Mouse (Mus musculus) liver, adult 2 months (tissue): ENCODE data around the gene Arpc3. TPM values are rescaled to one million over a fixed set of nuclear protein-coding genes. Genes with fewer than 3 reads are reported as not detected.

Source experiments
- DNase-seq: peaks from one replicate; pipeline ENCODE4 v3.0.0-alpha.2; 2011; ENCODE audit warnings: low read depth, low spot score; ENCODE audit errors: extremely low read depth
- H3K27ac ChIP-seq: fragments of 200-500 bp; replicated peaks from 2 replicates; pipeline ENCODE4 v1.5.1; 2012; ENCODE audit warnings: low read depth, mild to moderate bottlenecking, control low read depth, inconsistent platforms, low read length; ENCODE audit not compliant: insufficient read depth
- H3K27me3 ChIP-seq: fragments of 200-500 bp; 2 replicates; pipeline ENCODE4 v1.6.1; 2012; ENCODE audit warnings: mild to moderate bottlenecking, moderate library complexity, low read length, inconsistent platforms; ENCODE audit not compliant: control insufficient read depth, insufficient read depth
- H3K36me3 ChIP-seq: fragments of 200-500 bp; 2 replicates; pipeline ENCODE4 v1.6.1; 2012; ENCODE audit warnings: low read length, inconsistent platforms; ENCODE audit not compliant: control insufficient read depth, insufficient read depth
- H3K4me1 ChIP-seq: fragments of 200-500 bp; 2 replicates; pipeline ENCODE4 v1.6.1; 2011; ENCODE audit warnings: low read length; ENCODE audit not compliant: control insufficient read depth, insufficient read depth
- H3K4me3 ChIP-seq: fragments of 200-500 bp; 2 replicates; pipeline ENCODE4 v1.5.1; 2011; ENCODE audit warnings: low read depth, mild to moderate bottlenecking, control low read depth, low read length, moderate library complexity; ENCODE audit not compliant: insufficient read depth
- H3K79me2 ChIP-seq: fragments of 200-500 bp; 2 replicates; pipeline ENCODE4 v1.6.1; 2012; ENCODE audit warnings: inconsistent platforms, mild to moderate bottlenecking, low read length, moderate library complexity; ENCODE audit not compliant: control insufficient read depth, insufficient read depth
- H3K9ac ChIP-seq: fragments of 200-500 bp; 2 replicates; pipeline ENCODE4 v1.6.1; 2012; ENCODE audit warnings: low read depth, mild to moderate bottlenecking, control low read depth, inconsistent platforms, low read length
- CTCF ChIP-seq: fragments of 200-500 bp; IDR thresholded peaks from 2 replicates; pipeline ENCODE4 v1.5.1; 2011; ENCODE audit warnings: low read depth, low read length, control low read depth
- POLR2A ChIP-seq: fragments of 200-500 bp; IDR thresholded peaks from 2 replicates; pipeline ENCODE4 v1.6.1; 2011; ENCODE audit warnings: low read length, control low read depth; ENCODE audit not compliant: insufficient read depth; ENCODE audit errors: extremely low read depth
- WGBS: fragments of 180-500 bp; shearing (Covaris S2); methylation state at CpG from one replicate; pipeline ENCODE4 v1.1.7; 2018; 5-methylcytosine and 5-hydroxymethylcytosine counted together
- polyA plus RNA-seq: library from polyadenylated mRNA; depleted of rRNA; stranded (reverse); fragments of >200 nt; gene quantifications from 2 replicates; pipeline ENCODE4 v1.2.3, GENCODE M21; 2012; rRNA removed
- total RNA-seq: library from RNA; depleted of rRNA; stranded (reverse); fragments of >200 nt; gene quantifications from 2 replicates; pipeline ENCODE4 v1.2.3, GENCODE M21; 2014; rRNA removed

Gene Arpc3
- total RNA-seq (93.6 and 119 TPM in 2 replicates), polyA plus RNA-seq (93.9 and 121 TPM in 2 replicates)

GRCm38 (mm10) chr5:122391786-122392180 is at the start of gene Arpc3:
Arpc3 (plus strand) TSS chr5:122391878.
- Histone ChIP-seq H3K79me2 (peaks cover 11% of the 10 kb centered on the region; the same call in 1 of the 2 replicates), H3K27ac (peak within 1 kb of the TSS; percentile 66), H3K27me3 (no peaks in the 10 kb centered on the region), H3K9ac (peak within 1 kb of the TSS; percentile 87), H3K4me3 (peak within 1 kb of the TSS; percentile 89), H3K4me1 (peaks cover 5% of the 10 kb centered on the region; the same call in 1 of the 2 replicates), H3K36me3 (no peaks in the 10 kb centered on the region)
- peak; percentile 75 for DNase-seq
- TF ChIP-seq CTCF (peak; percentile 95), POLR2A (peak; percentile 63)
- under 1% methylated on average over 39 of the region's 39 CpGs for WGBS

- no peaks in the 10 kb centered on the region for H3K4me1 ChIP-seq
- DNase-seq: no peak
- no peak for TF ChIP-seq POLR2A
- no peak for TF ChIP-seq CTCF
- H3K79me2 ChIP-seq: no peaks in the 10 kb centered on the region
- WGBS: 72% methylated on average over 1 of the region's 1 CpGs
- H3K36me3 ChIP-seq: no peaks in the 10 kb centered on the region
- H3K27ac ChIP-seq: no peak overlapping the region
- no peak overlapping the region for H3K9ac ChIP-seq
- no peak overlapping the region for H3K4me3 ChIP-seq
- no peaks in the 10 kb centered on the region for H3K27me3 ChIP-seq
These were observed 48.8 kb upstream of the Arpc3 start for GRCm38 (mm10) chr5:122342874-122343273.

- H3K79me2 ChIP-seq: no peaks in the 10 kb centered on the region
- H3K27me3 ChIP-seq: no peaks in the 10 kb centered on the region
- no peak overlapping the region for H3K27ac ChIP-seq
- no peak overlapping the region for H3K9ac ChIP-seq
- H3K36me3 ChIP-seq: no peaks in the 10 kb centered on the region
- DNase-seq: no peak
- TF ChIP-seq CTCF: no peak
- TF ChIP-seq POLR2A: no peak
- H3K4me3 ChIP-seq: no peak overlapping the region
- H3K4me1 ChIP-seq: no peaks in the 10 kb centered on the region
- WGBS: 55% methylated on average over 7 of the region's 7 CpGs
These were observed 47.9 kb upstream of the Arpc3 start for GRCm38 (mm10) chr5:122343768-122344167.

- H3K9ac ChIP-seq: no peak overlapping the region
- no peak overlapping the region for H3K4me3 ChIP-seq
- TF ChIP-seq CTCF (peak; percentile 79), POLR2A (no peak)
- DNase-seq: peak; percentile 50
- H3K27me3 ChIP-seq: no peaks in the 10 kb centered on the region
- WGBS: 6% methylated on average over 5 of the region's 5 CpGs
- H3K36me3 ChIP-seq: no peaks in the 10 kb centered on the region
- no peak overlapping the region for H3K27ac ChIP-seq
- no peaks in the 10 kb centered on the region for H3K4me1 ChIP-seq
- H3K79me2 ChIP-seq: no peaks in the 10 kb centered on the region
These were observed 47.4 kb upstream of the Arpc3 start for GRCm38 (mm10) chr5:122344260-122344659.

GRCm38 (mm10) chr5:122345777-122346176 is 45.9 kb upstream of the Arpc3 start:
- TF ChIP-seq POLR2A (no peak), CTCF (no peak)
- Histone ChIP-seq H3K36me3 (no peaks in the 10 kb centered on the region), H3K4me1 (no peaks in the 10 kb centered on the region), H3K79me2 (no peaks in the 10 kb centered on the region), H3K27ac (no peak overlapping the region), H3K9ac (no peak overlapping the region), H3K4me3 (no peak overlapping the region), H3K27me3 (no peaks in the 10 kb centered on the region)
- 82% methylated on average over 4 of the region's 4 CpGs for WGBS
- no peak for DNase-seq

GRCm38 (mm10) chr5:122353807-122354491 is 37.7 kb upstream of the Arpc3 start, which contains the start of the genes Rad9b and Vps29:
Rad9b (minus strand) TSS chr5:122354233.
Vps29 (plus strand) TSS chr5:122354369.
- peak; percentile 90 for DNase-seq
- Histone ChIP-seq H3K9ac (peak within 1 kb of the TSS; percentile 86), H3K36me3 (no peaks in the 10 kb centered on the region), H3K79me2 (peaks cover 8% of the 10 kb centered on the region; the same call in 1 of the 2 replicates), H3K27me3 (no peaks in the 10 kb centered on the region), H3K4me3 (peak within 1 kb of the TSS; percentile 82), H3K27ac (peak within 1 kb of the TSS; percentile 54), H3K4me1 (no peaks in the 10 kb centered on the region)
- TF ChIP-seq POLR2A (no peak), CTCF (no peak)
- 2% methylated on average over 51 of the region's 51 CpGs for WGBS
